Mouse (Mus musculus) C2C12 (cell line): ENCODE data around the gene Dgkb.

Experiments used
- CEBPB ChIP-seq: IDR thresholded peaks from one replicate; pipeline ENCODE4 v1.6.1; 2011; ENCODE audit warnings: low read depth, mild to moderate bottlenecking, control low read depth, moderate library complexity
- CTCF ChIP-seq: IDR thresholded peaks from one replicate; pipeline ENCODE4 v1.5.1; 2011; ENCODE audit not compliant: control insufficient read depth, insufficient read depth, insufficient read length
- MAX ChIP-seq: IDR thresholded peaks from one replicate; pipeline ENCODE4 v1.6.1; 2011; ENCODE audit warnings: mild to moderate bottlenecking, control low read depth
- USF1 ChIP-seq: IDR thresholded peaks from one replicate; pipeline ENCODE4 v1.6.1; 2011; ENCODE audit warnings: low read depth, mild to moderate bottlenecking, control low read depth, moderate library complexity

- TF ChIP-seq USF1 (no peak), CEBPB (no peak), CTCF (no peak), MAX (no peak)
Observed at GRCm38 (mm10) chr12:38017674-38018073, 200.1 kb downstream of the Dgkb start.
